Mouse (Mus musculus): ENCODE measurements around the gene Trim63. TPM values are rescaled to one million over a fixed set of nuclear protein-coding genes. Genes with fewer than 3 reads are reported as not detected.

The Trim63 gene
- polyA plus RNA-seq, 1 experiment, result not detected

GRCm38 (mm10) chr4:134312341-134312740, 2.6 kb upstream of the Trim63 start:
- no peaks in the 10 kb centered on the region for H3K36me3 ChIP-seq (replicated peaks; ENCODE audit: low read length)
- peaks cover 7% of the 10 kb centered on the region for H3K9me3 ChIP-seq
- H3K27me3 ChIP-seq (replicated peaks), result peaks cover 35% of the 10 kb centered on the region
- peaks cover 7% of the 10 kb centered on the region for H3K4me1 ChIP-seq
- TF ChIP-seq FLI1 (IDR thresholded peaks at IDR 0.05; ENCODE audit: low read length) (no peak), GATA1 (IDR thresholded peaks at IDR 0.05; ENCODE audit: borderline replicate concordance, low read length) (no peak)
- no peak overlapping the region for H3K4me3 ChIP-seq (replicated peaks)

- H3K4me1 ChIP-seq, result peaks cover 4% of the 10 kb centered on the region; the same call in 1 of the 2 replicates
- TF ChIP-seq FLI1 (IDR thresholded peaks at IDR 0.05; ENCODE audit: low read length) (no peak), GATA1 (IDR thresholded peaks at IDR 0.05; ENCODE audit: borderline replicate concordance, low read length) (no peak)
- H3K27me3 ChIP-seq (replicated peaks), result peaks cover 38% of the 10 kb centered on the region
- H3K4me3 ChIP-seq (replicated peaks), result no peak overlapping the region
- H3K36me3 ChIP-seq (replicated peaks; ENCODE audit: low read length), result no peaks in the 10 kb centered on the region
- H3K9me3 ChIP-seq, result peaks cover 7% of the 10 kb centered on the region
These were observed 2.0 kb upstream of the Trim63 start for GRCm38 (mm10) chr4:134312901-134313300.

GRCm38 (mm10) chr4:134314081-134314655, 752 bp upstream of the Trim63 start:
- peaks cover 7% of the 10 kb centered on the region for H3K9me3 ChIP-seq
- 0 out of 2 replicates have a peak, but pooled peaks cover 3% of the 10 kb centered on the region for H3K4me1 ChIP-seq
- TF ChIP-seq GATA1 (IDR thresholded peaks at IDR 0.05; ENCODE audit: borderline replicate concordance, low read length) (no peak), FLI1 (IDR thresholded peaks at IDR 0.05; ENCODE audit: low read length) (no peak)
- no peaks in the 10 kb centered on the region for H3K36me3 ChIP-seq (replicated peaks; ENCODE audit: low read length)
- H3K27me3 ChIP-seq (replicated peaks), result peaks cover 42% of the 10 kb centered on the region
- H3K4me3 ChIP-seq (replicated peaks), result no peak overlapping the region

GRCm38 (mm10) chr4:134315470-134315869, 550 bp downstream of the Trim63 start:
- TF ChIP-seq FLI1 (IDR thresholded peaks at IDR 0.05; ENCODE audit: low read length) (no peak), GATA1 (IDR thresholded peaks at IDR 0.05; ENCODE audit: borderline replicate concordance, low read length) (no peak)
- Histone ChIP-seq H3K36me3 (replicated peaks; ENCODE audit: low read length) (no peaks in the 10 kb centered on the region), H3K9me3 (peaks cover 7% of the 10 kb centered on the region), H3K27me3 (replicated peaks) (peaks cover 42% of the 10 kb centered on the region), H3K4me3 (replicated peaks) (no peak overlapping the region), H3K4me1 (0 out of 2 replicates have a peak, but pooled peaks cover 3% of the 10 kb centered on the region)

GRCm38 (mm10) chr4:134316390-134316789, 1.5 kb downstream of the Trim63 start:
- Histone ChIP-seq H3K9me3 (peaks cover 7% of the 10 kb centered on the region), H3K27me3 (replicated peaks) (peaks cover 43% of the 10 kb centered on the region), H3K4me3 (replicated peaks) (no peak overlapping the region), H3K4me1 (0 out of 2 replicates have a peak, but pooled peaks cover 3% of the 10 kb centered on the region), H3K36me3 (replicated peaks; ENCODE audit: low read length) (no peaks in the 10 kb centered on the region)
- no peak for TF ChIP-seq GATA1 (IDR thresholded peaks at IDR 0.05; ENCODE audit: borderline replicate concordance, low read length)
- no peak for TF ChIP-seq FLI1 (IDR thresholded peaks at IDR 0.05; ENCODE audit: low read length)

- Histone ChIP-seq H3K36me3 (replicated peaks; ENCODE audit: low read length) (no peaks in the 10 kb centered on the region), H3K9me3 (peaks cover 2% of the 10 kb centered on the region; the same call in 1 of the 2 replicates), H3K4me3 (replicated peaks) (no peak overlapping the region), H3K4me1 (0 out of 2 replicates have a peak, but pooled peaks cover 3% of the 10 kb centered on the region), H3K27me3 (replicated peaks) (peaks cover 46% of the 10 kb centered on the region)
- TF ChIP-seq GATA1 (IDR thresholded peaks at IDR 0.05; ENCODE audit: borderline replicate concordance, low read length) (no peak), FLI1 (IDR thresholded peaks at IDR 0.05; ENCODE audit: low read length) (no peak)
These were observed 4.2 kb downstream of the Trim63 start for GRCm38 (mm10) chr4:134319074-134319473.

- Histone ChIP-seq H3K27me3 (replicated peaks) (peaks cover 49% of the 10 kb centered on the region), H3K36me3 (replicated peaks; ENCODE audit: low read length) (no peaks in the 10 kb centered on the region), H3K9me3 (peaks cover 2% of the 10 kb centered on the region; the same call in 1 of the 2 replicates), H3K4me3 (replicated peaks) (no peak overlapping the region), H3K4me1 (0 out of 2 replicates have a peak, but pooled peaks cover 3% of the 10 kb centered on the region)
- TF ChIP-seq GATA1 (IDR thresholded peaks at IDR 0.05; ENCODE audit: borderline replicate concordance, low read length) (no peak), FLI1 (IDR thresholded peaks at IDR 0.05; ENCODE audit: low read length) (no peak)
These were observed 4.8 kb downstream of the Trim63 start for GRCm38 (mm10) chr4:134319674-134320073.

GRCm38 (mm10) chr4:134321524-134321923, 6.6 kb downstream of the Trim63 start:
- peaks cover 51% of the 10 kb centered on the region for H3K27me3 ChIP-seq (replicated peaks)
- TF ChIP-seq FLI1 (IDR thresholded peaks at IDR 0.05; ENCODE audit: low read length) (no peak), GATA1 (IDR thresholded peaks at IDR 0.05; ENCODE audit: borderline replicate concordance, low read length) (no peak)

GRCm38 (mm10) chr4:134324655-134325054, 9.7 kb downstream of the Trim63 start:
- Histone ChIP-seq H3K36me3 (replicated peaks; ENCODE audit: low read length) (no peaks in the 10 kb centered on the region), H3K9me3 (peaks cover 2% of the 10 kb centered on the region; the same call in 1 of the 2 replicates), H3K4me3 (replicated peaks) (no peak overlapping the region), H3K4me1 (peaks cover 7% of the 10 kb centered on the region), H3K27me3 (replicated peaks) (peaks cover 49% of the 10 kb centered on the region)
- no peak for TF ChIP-seq FLI1 (IDR thresholded peaks at IDR 0.05; ENCODE audit: low read length)

More at GRCm38 (mm10) chr4:134321524-134321923, 6.6 kb downstream of the Trim63 start:
- Histone ChIP-seq H3K4me3 (replicated peaks) (no peak overlapping the region), H3K9me3 (peaks cover 2% of the 10 kb centered on the region; the same call in 1 of the 2 replicates), H3K4me1 (0 out of 2 replicates have a peak, but pooled peaks cover 3% of the 10 kb centered on the region), H3K36me3 (replicated peaks; ENCODE audit: low read length) (no peaks in the 10 kb centered on the region)

- TF ChIP-seq FLI1 (IDR thresholded peaks at IDR 0.05; ENCODE audit: low read length), result no peak
- TF ChIP-seq GATA1 (IDR thresholded peaks at IDR 0.05; ENCODE audit: borderline replicate concordance, low read length), result no peak
- Histone ChIP-seq H3K4me1 (peaks cover 7% of the 10 kb centered on the region), H3K9me3 (no peaks in the 10 kb centered on the region), H3K36me3 (replicated peaks; ENCODE audit: low read length) (no peaks in the 10 kb centered on the region), H3K4me3 (replicated peaks) (no peak overlapping the region), H3K27me3 (replicated peaks) (peaks cover 53% of the 10 kb centered on the region)
These were observed 12.1 kb downstream of the Trim63 start for GRCm38 (mm10) chr4:134326859-134327530.
